Comparison of ENCODE assay signal across 16 mouse cellular contexts in genomic region chr16:10365796-10366195, GRCm38 (mm10). TPM values are rescaled to one million over a fixed set of nuclear protein-coding genes. Genes with fewer than 3 reads are reported as not detected.
DNase-seq lines count a peak whose midpoint lies in the region; ATAC-seq lines count a peak whose summit lies in the region.
"Had no signal": no experiment of that assay in that cellular context is flagged by ENCODE, and none has a peak within 500 bp of the region (broad histone marks: within the 10 kb centered on the region; RNA-seq: fewer than 3 reads in every experiment).

No protein-coding gene starts in this region.

- H3K27ac ChIP-seq in hindbrain, embryonic 13.5 days = peak overlapping the region; percentile 44; the same call in 1 of the 2 replicates
- H3K27ac ChIP-seq in hindbrain, embryonic 11.5 days (ENCODE audit: low read depth, low read length) = no peak overlapping the region
- 0 out of 2 replicates have a peak overlapping the region, but pooled peaks have one; percentile 29 for H3K27ac ChIP-seq in intestine, embryonic 16.5 days (ENCODE audit: low read length)
- H3K27ac ChIP-seq: heart, adult 2 months; left cerebral cortex, adult 2 months had no signal

- no peak overlapping the region for H3K4me3 ChIP-seq in hindbrain, embryonic 13.5 days
- H3K4me3 ChIP-seq in hindbrain, embryonic 11.5 days (ENCODE audit: low read depth, low read length) = no peak overlapping the region
- no peak overlapping the region for H3K4me3 ChIP-seq in intestine, embryonic 16.5 days (ENCODE audit: low read length)
- H3K4me3 ChIP-seq: erythroblast, embryonic 14.5 days; heart, adult 2 months; left cerebral cortex, adult 2 months had no signal

- WGBS in hindbrain, embryonic 13.5 days = 78% methylated on average over 4 of the region's 4 CpGs
- WGBS in hindbrain, embryonic 11.5 days = 82% methylated on average over 4 of the region's 4 CpGs
- WGBS in intestine, embryonic 16.5 days = 76% methylated on average over 4 of the region's 4 CpGs

- DNase-seq in hindbrain, embryonic 11.5 days (ENCODE audit: low spot score) = no peak
- peak; percentile 23 to 44 for DNase-seq in urinary bladder, postnatal 36 days (ENCODE audit: low spot score in 2 of 2)
- no peak for DNase-seq in urinary bladder, postnatal 4 days (ENCODE audit: low spot score in 2 of 2)
- no peak for DNase-seq in c-Kit-positive CD71-positive TER-119-positive erythroid progenitor cells, embryonic 14.5 days (ENCODE audit: low spot score)
- DNase-seq in gastrocnemius, adult 8-10 months (ENCODE audit: low spot score in 2 of 2) = no peak
- DNase-seq: cerebellum, adult 8-10 months; kidney, adult 8-10 months; liver, postnatal 0 days had no signal

- no peaks in the 10 kb centered on the region for H3K27me3 ChIP-seq in hindbrain, embryonic 13.5 days
- no peaks in the 10 kb centered on the region for H3K27me3 ChIP-seq in hindbrain, embryonic 11.5 days (ENCODE audit: control insufficient read depth, insufficient read depth, low read length)
- H3K27me3 ChIP-seq in intestine, embryonic 16.5 days (replicated peaks; ENCODE audit: control insufficient read depth, insufficient read depth, low read length) = no peaks in the 10 kb centered on the region

- H3K9ac ChIP-seq in hindbrain, embryonic 13.5 days = no peak overlapping the region
- H3K9ac ChIP-seq in hindbrain, embryonic 11.5 days (ENCODE audit: low read depth, low read length) = no peak overlapping the region
- H3K9ac ChIP-seq in intestine, embryonic 16.5 days (ENCODE audit: low read depth, low read length) = no peak overlapping the region
- H3K9ac ChIP-seq: liver, postnatal 0 days had no signal

- peaks cover 15% of the 10 kb centered on the region for H3K4me1 ChIP-seq in hindbrain, embryonic 13.5 days (replicated peaks)
- no peaks in the 10 kb centered on the region for H3K4me1 ChIP-seq in hindbrain, embryonic 11.5 days (replicated peaks; ENCODE audit: control insufficient read depth, insufficient read depth, low read length)
- 0 out of 2 replicates have a peak, but pooled peaks cover 13% of the 10 kb centered on the region for H3K4me1 ChIP-seq in intestine, embryonic 16.5 days (ENCODE audit: control insufficient read depth, insufficient read depth, low read length)

- no peaks in the 10 kb centered on the region for H3K9me3 ChIP-seq in hindbrain, embryonic 13.5 days
- H3K9me3 ChIP-seq in hindbrain, embryonic 11.5 days (ENCODE audit: control insufficient read depth, low read length) = no peaks in the 10 kb centered on the region
- no peaks in the 10 kb centered on the region for H3K9me3 ChIP-seq in intestine, embryonic 16.5 days (ENCODE audit: control insufficient read depth, low read length)

- ATAC-seq in hindbrain, embryonic 13.5 days (ENCODE audit: low FRiP score) = no peak
- ATAC-seq in hindbrain, embryonic 11.5 days (ENCODE audit: low FRiP score) = no peak
- no peak for ATAC-seq in intestine, embryonic 16.5 days
- no peak for ATAC-seq in megakaryocyte, adult 5-6 weeks (ENCODE audit: poor library complexity, severe bottlenecking)
- ATAC-seq: CD4-positive, CD25-positive, alpha-beta regulatory T cell, adult 4 months had no signal

- no peaks in the 10 kb centered on the region for H3K36me3 ChIP-seq in hindbrain, embryonic 13.5 days
- H3K36me3 ChIP-seq in hindbrain, embryonic 11.5 days (ENCODE audit: control insufficient read depth, insufficient read depth, low read length) = no peaks in the 10 kb centered on the region
- no peaks in the 10 kb centered on the region for H3K36me3 ChIP-seq in intestine, embryonic 16.5 days (ENCODE audit: control insufficient read depth, insufficient read depth, low read length)

- H3K4me2 ChIP-seq in hindbrain, embryonic 13.5 days = no peak overlapping the region
- H3K4me2 ChIP-seq in hindbrain, embryonic 11.5 days (replicated peaks; ENCODE audit: low read depth, low read length) = no peak overlapping the region
- H3K4me2 ChIP-seq in intestine, embryonic 16.5 days (ENCODE audit: low read depth, low read length) = no peak overlapping the region

RNA-seq across cellular contexts. Expression of gene Tekt5, which starts 29.5 kb away (rescaled TPM):
- 5.4 and 6.0 TPM in 2 replicates for polyA plus RNA-seq in hindbrain, embryonic 13.5 days (2015; fragmentation: Nextera tagmentation; extraction: Ambion mirVana)
- 0.13 and 0.15 TPM in 2 replicates for polyA plus RNA-seq in hindbrain, embryonic 11.5 days (2014; fragmentation: Nextera tagmentation; extraction: Ambion mirVana)
- polyA plus RNA-seq in intestine, embryonic 16.5 days (2015; fragmentation: Nextera tagmentation; extraction: Ambion mirVana) = 0.27 and 0.35 TPM in 2 replicates
- not detected in 2 replicates for total RNA-seq in megakaryocyte, adult 5-6 weeks (2015)
- 0.12 TPM in 1 of 2 replicates, not detected in the other for total RNA-seq in megakaryocyte, adult 5-6 weeks (2017)
- total RNA-seq in gastrocnemius, adult 8-10 months (2022) = not detected
- total RNA-seq: adrenal gland, postnatal 14 days; heart, adult 2 months had no signal
- polyA plus RNA-seq: CD4-positive, CD25-positive, alpha-beta regulatory T cell, adult 4 months; erythroblast, embryonic 14.5 days; liver, postnatal 0 days had no signal

RNA-seq across cellular contexts. Expression of gene Nubp1, which starts 46.0 kb away (rescaled TPM):
- polyA plus RNA-seq in hindbrain, embryonic 13.5 days (2015; fragmentation: Nextera tagmentation; extraction: Ambion mirVana) = 45.3 and 49.2 TPM in 2 replicates
- 58.5 and 66.2 TPM in 2 replicates for polyA plus RNA-seq in hindbrain, embryonic 11.5 days (2014; fragmentation: Nextera tagmentation; extraction: Ambion mirVana)
- polyA plus RNA-seq in intestine, embryonic 16.5 days (2015; fragmentation: Nextera tagmentation; extraction: Ambion mirVana) = 52.0 and 52.6 TPM in 2 replicates
- 35.2 and 46.1 TPM in 2 replicates for total RNA-seq in megakaryocyte, adult 5-6 weeks (2015)
- 49.2 and 57.1 TPM in 2 replicates for total RNA-seq in megakaryocyte, adult 5-6 weeks (2017)
- 1 to 10 TPM; 5.7 to 7.8 (median 6.8) TPM for total RNA-seq in gastrocnemius, adult 8-10 months (2022)

RNA-seq across cellular contexts. Expression of gene Emp2, which starts 52.0 kb away (rescaled TPM):
- polyA plus RNA-seq in hindbrain, embryonic 13.5 days (2015; fragmentation: Nextera tagmentation; extraction: Ambion mirVana) = 7.4 and 7.8 TPM in 2 replicates
- 2.6 and 3.6 TPM in 2 replicates for polyA plus RNA-seq in hindbrain, embryonic 11.5 days (2014; fragmentation: Nextera tagmentation; extraction: Ambion mirVana)
- 18.5 and 19.3 TPM in 2 replicates for polyA plus RNA-seq in intestine, embryonic 16.5 days (2015; fragmentation: Nextera tagmentation; extraction: Ambion mirVana)
- not detected in 2 replicates for total RNA-seq in megakaryocyte, adult 5-6 weeks (2015)
- total RNA-seq in megakaryocyte, adult 5-6 weeks (2017) = 0.07 and 0.33 TPM in 2 replicates
- total RNA-seq in gastrocnemius, adult 8-10 months (2022) = 1 to 10 TPM; 3.0 to 4.8 (median 4.1) TPM
- polyA plus RNA-seq: CD4-positive, CD25-positive, alpha-beta regulatory T cell, adult 4 months; erythroblast, embryonic 14.5 days had no signal

Comparison
In these comparisons a context has a peak if more than half of its experiments do, and no peak if none do; other contexts are left out.
1. DNase-seq: peak in urinary bladder, postnatal 36 days (2 of 2); none in hindbrain, embryonic 11.5 days (single experiment), urinary bladder, postnatal 4 days (0 of 2), c-Kit-positive CD71-positive TER-119-positive erythroid progenitor cells, embryonic 14.5 days (single experiment) and gastrocnemius, adult 8-10 months (0 of 2).